Mouse (Mus musculus): ENCODE data around the gene A430033K04Rik. TPM values are rescaled to one million over a fixed set of nuclear protein-coding genes. Genes with fewer than 3 reads are reported as not detected.

The A430033K04Rik gene
- 8.5 TPM for total RNA-seq (2023)

GRCm38 (mm10) chr5:138622645-138623477, at the start of gene A430033K04Rik:
Gene A430033K04Rik (plus strand): TSS chr5:138622859.

GRCm38 (mm10) chr5:138619211-138620128, 3.2 kb upstream of the A430033K04Rik start, which contains the start of gene Zfp68:
Gene Zfp68 (minus strand): TSS chr5:138619761.

Other genes with a start within 250 kb of the A430033K04Rik start
- 12.3 TPM for gene Zfp157, start 181.4 kb upstream of the A430033K04Rik start, total RNA-seq (2023)
- gene 1700123K08Rik, start 58.1 kb upstream of the A430033K04Rik start, total RNA-seq (2023) = not detected
- 39.0 TPM for gene Zfp68, start 3.1 kb upstream of the A430033K04Rik start, total RNA-seq (2023)
- gene Fam20c, start 131.7 kb downstream of the A430033K04Rik start, total RNA-seq (2023) = not detected
- gene Gm5294, start 197.2 kb downstream of the A430033K04Rik start, total RNA-seq (2023) = not detected

All from CD8-positive naive resting alpha-beta T cell, adult 57 days (primary cell).